Mouse (Mus musculus) hindbrain, embryonic 14.5 days (tissue): ENCODE data around the gene Spop. TPM values are rescaled to one million over a fixed set of nuclear protein-coding genes. Genes with fewer than 3 reads are reported as not detected.
A peak's percentile ranks its signal among the peaks of the same experiment; 100 is the strongest.

Experiments used
- ATAC-seq: fragments of 200-750 bp; cut with Nextera tagmentation; 2 replicates; pipeline ENCODE4 v1.8.0; 2017; ENCODE audit warnings: moderate number of reproducible peaks, mild to moderate bottlenecking, moderate TSS enrichment, moderate library complexity; ENCODE audit not compliant: low FRiP score
- DNase-seq: peaks from one replicate; pipeline ENCODE4 v3.0.0-alpha.2; 2015; ENCODE audit warnings: low spot score
- H3K27ac ChIP-seq: fragments of 300-500 bp; sonication (generic); 2 replicates; pipeline ENCODE4 v1.5.1; 2014; ENCODE audit warnings: mild to moderate bottlenecking, moderate library complexity
- H3K27me3 ChIP-seq: fragments of 300-500 bp; sonication (generic); 2 replicates; pipeline ENCODE4 v1.6.1; 2014; ENCODE audit warnings: mild to moderate bottlenecking, low read length, mixed read lengths; ENCODE audit not compliant: control insufficient read depth, insufficient read depth
- H3K36me3 ChIP-seq: fragments of 300-500 bp; sonication (generic); replicated peaks from 2 replicates; pipeline ENCODE4 v1.6.1; 2014; ENCODE audit not compliant: control insufficient read depth, insufficient read depth
- H3K4me1 ChIP-seq: fragments of 300-500 bp; sonication (generic); replicated peaks from 2 replicates; pipeline ENCODE4 v1.6.1; 2014; ENCODE audit warnings: antibody characterized with exemption, low read length, mixed read lengths; ENCODE audit not compliant: control insufficient read depth, insufficient read depth
- H3K4me2 ChIP-seq: fragments of 300-500 bp; sonication (generic); replicated peaks from 2 replicates; pipeline ENCODE4 v1.6.1; 2014; ENCODE audit warnings: mild to moderate bottlenecking, moderate library complexity
- H3K4me3 ChIP-seq: fragments of 300-500 bp; sonication (generic); replicated peaks from 2 replicates; pipeline ENCODE4 v1.5.1; 2014; ENCODE audit warnings: mild to moderate bottlenecking, low read length
- H3K9ac ChIP-seq: fragments of 300-500 bp; sonication (generic); 2 replicates; pipeline ENCODE4 v1.6.1; 2014
- H3K9me3 ChIP-seq: fragments of 300-500 bp; sonication (generic); 2 replicates; pipeline ENCODE4 v1.6.1; 2016; ENCODE audit warnings: low read length; ENCODE audit not compliant: control insufficient read depth
- WGBS: fragments of 180-500 bp; shearing (Covaris S2); extraction: QIAGEN DNeasy Blood & Tissue Kit; methylation state at CpG from one replicate; pipeline ENCODE4 v1.1.7; 2014; 5-methylcytosine and 5-hydroxymethylcytosine counted together
- polyA plus RNA-seq: library from polyadenylated mRNA; unstranded; fragments of >200 nt; fragmentation: Nextera tagmentation; extraction: Ambion mirVana; gene quantifications from 2 replicates; pipeline ENCODE4 v1.2.1, GENCODE M21; 2014

Spop gene
- polyA plus RNA-seq, 1 experiment from 2014 or later = 160 TPM

GRCm38 (mm10) chr11:95371182-95371581, 42.7 kb upstream of the Spop start:
- ATAC-seq (no peak), DNase-seq (no peak)
- Histone ChIP-seq H3K4me3 (no peak overlapping the region), H3K4me1 (no peaks in the 10 kb centered on the region), H3K9me3 (no peaks in the 10 kb centered on the region), H3K36me3 (no peaks in the 10 kb centered on the region; the same call in 1 of the 2 replicates), H3K9ac (no peak overlapping the region), H3K27ac (no peak overlapping the region), H3K27me3 (no peaks in the 10 kb centered on the region), H3K4me2 (no peak overlapping the region)
- 90% methylated on average over 7 of the region's 7 CpGs for WGBS

- 88% methylated on average over 9 of the region's 9 CpGs for WGBS
- H3K27ac ChIP-seq = no peak overlapping the region
- H3K9ac ChIP-seq = no peak overlapping the region
- ATAC-seq = no peak
- peaks cover 8% of the 10 kb centered on the region; the same call in 1 of the 2 replicates for H3K36me3 ChIP-seq
- DNase-seq = no peak
- no peaks in the 10 kb centered on the region for H3K9me3 ChIP-seq
- H3K4me1 ChIP-seq = no peaks in the 10 kb centered on the region
- no peaks in the 10 kb centered on the region for H3K27me3 ChIP-seq
- H3K4me3 ChIP-seq = no peak overlapping the region
- no peak overlapping the region for H3K4me2 ChIP-seq
Observed at GRCm38 (mm10) chr11:95378926-95379325, 35.0 kb upstream of the Spop start.

- H3K4me3 ChIP-seq = no peak overlapping the region
- no peaks in the 10 kb centered on the region for H3K9me3 ChIP-seq
- WGBS = 75% methylated on average over 5 of the region's 5 CpGs
- H3K27me3 ChIP-seq = no peaks in the 10 kb centered on the region
- no peak overlapping the region for H3K9ac ChIP-seq
- H3K27ac ChIP-seq = no peak overlapping the region
- peaks cover 8% of the 10 kb centered on the region; the same call in 1 of the 2 replicates for H3K36me3 ChIP-seq
- DNase-seq = no peak
- no peaks in the 10 kb centered on the region for H3K4me1 ChIP-seq
- H3K4me2 ChIP-seq = no peak overlapping the region
- ATAC-seq = no peak
Observed at GRCm38 (mm10) chr11:95379552-95379951, 34.3 kb upstream of the Spop start.

- Histone ChIP-seq H3K27ac (no peak overlapping the region), H3K4me1 (peaks cover 3% of the 10 kb centered on the region; the same call in 1 of the 2 replicates), H3K9me3 (no peaks in the 10 kb centered on the region), H3K9ac (no peak overlapping the region), H3K36me3 (peaks cover 8% of the 10 kb centered on the region; the same call in 1 of the 2 replicates), H3K4me2 (no peak overlapping the region), H3K4me3 (no peak overlapping the region), H3K27me3 (no peaks in the 10 kb centered on the region)
- DNase-seq (no peak), ATAC-seq (no peak)
- WGBS = 91% methylated on average over 7 of the region's 7 CpGs
Observed at GRCm38 (mm10) chr11:95380711-95381110, 33.2 kb upstream of the Spop start.

GRCm38 (mm10) chr11:95381146-95381545, 32.7 kb upstream of the Spop start:
- DNase-seq (no peak), ATAC-seq (no peak)
- no peak overlapping the region for H3K27ac ChIP-seq
- 93% methylated on average over 1 of the region's 1 CpGs for WGBS
- no peaks in the 10 kb centered on the region for H3K27me3 ChIP-seq
- no peak overlapping the region for H3K4me3 ChIP-seq
- no peak overlapping the region for H3K4me2 ChIP-seq
- peaks cover 11% of the 10 kb centered on the region; the same call in 1 of the 2 replicates for H3K36me3 ChIP-seq
- H3K9ac ChIP-seq = no peak overlapping the region
- no peaks in the 10 kb centered on the region for H3K9me3 ChIP-seq
- H3K4me1 ChIP-seq = peaks cover 8% of the 10 kb centered on the region

GRCm38 (mm10) chr11:95383331-95383986, 30.4 kb upstream of the Spop start:
- Histone ChIP-seq H3K4me2 (no peak overlapping the region), H3K36me3 (peaks cover 34% of the 10 kb centered on the region), H3K4me3 (no peak overlapping the region), H3K4me1 (peaks cover 9% of the 10 kb centered on the region), H3K9me3 (no peaks in the 10 kb centered on the region), H3K27ac (no peak overlapping the region), H3K9ac (no peak overlapping the region), H3K27me3 (no peaks in the 10 kb centered on the region)
- ATAC-seq (no peak), DNase-seq (no peak)
- 89% methylated on average over 5 of the region's 5 CpGs for WGBS

GRCm38 (mm10) chr11:95384004-95384318, 29.9 kb upstream of the Spop start:
- no peak for DNase-seq
- WGBS = 45% methylated on average over 9 of the region's 9 CpGs
- ATAC-seq = no peak

GRCm38 (mm10) chr11:95384319-95384972, 29.4 kb upstream of the Spop start, which contains the start of gene Slc35b1:
Gene Slc35b1 (plus strand): TSS chr11:95384692.
- Histone ChIP-seq H3K4me1 (peaks cover 9% of the 10 kb centered on the region), H3K27ac (peak within 1 kb of the TSS; percentile 84), H3K36me3 (peaks cover 44% of the 10 kb centered on the region), H3K4me3 (peak within 1 kb of the TSS; percentile 64), H3K9ac (peak within 1 kb of the TSS; percentile 93), H3K9me3 (no peaks in the 10 kb centered on the region), H3K4me2 (peak within 1 kb of the TSS; percentile 71), H3K27me3 (no peaks in the 10 kb centered on the region)
- peak; percentile 99 for DNase-seq
- peak; percentile 97 for ATAC-seq
- under 1% methylated on average over 42 of the region's 42 CpGs for WGBS

More at GRCm38 (mm10) chr11:95384004-95384318, 29.9 kb upstream of the Spop start:
- Histone ChIP-seq H3K4me2 (0 out of 2 replicates have a peak overlapping the region, but pooled peaks have one; percentile 38), H3K9ac (0 out of 2 replicates have a peak overlapping the region, but pooled peaks have one; percentile 31), H3K4me1 (peaks cover 9% of the 10 kb centered on the region), H3K4me3 (peak overlapping the region; percentile 64), H3K27ac (0 out of 2 replicates have a peak overlapping the region, but pooled peaks have one; percentile 23), H3K27me3 (no peaks in the 10 kb centered on the region), H3K36me3 (peaks cover 39% of the 10 kb centered on the region), H3K9me3 (no peaks in the 10 kb centered on the region)

- WGBS = 0% methylated on average over 14 of the region's 14 CpGs
- Histone ChIP-seq H3K4me2 (peak overlapping the region; percentile 71), H3K4me1 (peaks cover 9% of the 10 kb centered on the region), H3K27ac (peak overlapping the region; percentile 84), H3K36me3 (peaks cover 49% of the 10 kb centered on the region), H3K27me3 (no peaks in the 10 kb centered on the region), H3K4me3 (peak overlapping the region; percentile 64), H3K9ac (peak overlapping the region; percentile 93), H3K9me3 (no peaks in the 10 kb centered on the region)
- ATAC-seq (no peak), DNase-seq (no peak)
Observed at GRCm38 (mm10) chr11:95384973-95385320, 28.9 kb upstream of the Spop start.
